ENCODE assay signal across 8 mouse cellular contexts in the genomic region with DNA sequence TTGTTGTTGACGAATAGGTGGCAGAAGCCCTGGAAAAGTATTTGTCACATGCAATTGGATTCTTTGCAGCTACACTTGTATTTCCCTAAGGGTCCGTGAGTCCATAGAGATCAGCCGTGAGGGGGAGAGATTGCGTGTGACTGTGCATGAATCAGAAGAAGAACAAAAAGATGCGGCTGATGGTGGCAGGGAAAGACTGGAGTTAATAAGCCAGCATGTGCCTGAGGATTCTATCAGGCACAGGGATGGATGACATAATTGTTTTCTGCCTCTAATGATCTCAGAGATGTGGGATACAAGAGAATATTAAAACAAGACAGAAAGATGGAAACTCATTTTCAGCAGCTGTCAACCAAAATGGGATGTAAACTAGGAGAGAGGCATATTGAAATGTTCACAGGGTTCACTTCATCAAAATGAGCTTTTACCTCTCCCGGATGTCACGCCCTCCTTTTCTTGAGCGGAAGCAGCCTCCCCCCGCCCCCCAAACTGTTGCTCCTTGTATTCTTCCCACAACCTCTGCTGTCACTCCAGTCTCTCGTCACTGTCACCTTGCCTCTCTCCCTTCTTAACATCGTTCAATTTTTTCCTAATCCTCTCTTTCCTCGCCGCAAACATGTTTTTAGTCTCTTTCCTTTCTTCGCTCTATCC.
DNase-seq lines count a peak whose midpoint lies in the region; ATAC-seq and TF ChIP-seq lines count a peak whose summit lies in the region.

No protein-coding gene starts in this region.

- DNase-seq in heart, adult 2 months: no peak
- no peak for DNase-seq in heart, adult 8-10 months (ENCODE audit: low spot score)
- DNase-seq in MN1 (ENCODE audit: low spot score): peak; percentile 55
- DNase-seq in forebrain, postnatal 0 days: peak; percentile 81
- DNase-seq in retina, postnatal 1 day: peak; percentile 73
- DNase-seq in spleen, postnatal 10 days (ENCODE audit: low spot score in 2 of 2): no peak
- DNase-seq in ovary, postnatal 14 days (ENCODE audit: low spot score): no peak

- H3K27me3 ChIP-seq in heart, adult 2 months (ENCODE audit: control insufficient read depth, insufficient read depth, low read length): no peaks in the 10 kb centered on the region
- H3K27me3 ChIP-seq in forebrain, postnatal 0 days (ENCODE audit: insufficient read depth, low read length): no peaks in the 10 kb centered on the region
- no peaks in the 10 kb centered on the region for H3K27me3 ChIP-seq in limb, embryonic 13.5 days

- no peak for TF ChIP-seq EP300 in heart, adult 2 months (IDR thresholded peaks at IDR 0.05; ENCODE audit: insufficient read depth, low read depth, low read length)

- ATAC-seq in forebrain, postnatal 0 days: peak; percentile 72
- peak; percentile 33; the same call in 1 of the 2 replicates for ATAC-seq in limb, embryonic 13.5 days (ENCODE audit: low FRiP score, low read depth)

- H3K9me3 ChIP-seq in forebrain, postnatal 0 days (ENCODE audit: low read length): no peaks in the 10 kb centered on the region
- H3K9me3 ChIP-seq in limb, embryonic 13.5 days: no peaks in the 10 kb centered on the region

- H3K36me3 ChIP-seq in heart, adult 2 months (ENCODE audit: control insufficient read depth, insufficient read depth, low read length): no peaks in the 10 kb centered on the region
- H3K36me3 ChIP-seq in forebrain, postnatal 0 days (ENCODE audit: insufficient read depth): no peaks in the 10 kb centered on the region
- H3K36me3 ChIP-seq in limb, embryonic 13.5 days: no peaks in the 10 kb centered on the region

- peak overlapping the region; percentile 62 for H3K4me3 ChIP-seq in heart, adult 2 months
- H3K4me3 ChIP-seq in forebrain, postnatal 0 days (ENCODE audit: low read depth, low read length): peak overlapping the region; percentile 52
- H3K4me3 ChIP-seq in limb, embryonic 13.5 days: peak overlapping the region; percentile 57

- no peaks in the 10 kb centered on the region for H3K79me2 ChIP-seq in heart, adult 2 months (replicated peaks; ENCODE audit: control insufficient read depth, insufficient read depth, low read length)

- TF ChIP-seq CTCF in heart, adult 2 months (IDR thresholded peaks at IDR 0.05): no peak
- no peak for TF ChIP-seq CTCF in forebrain, postnatal 0 days (IDR thresholded peaks at IDR 0.05; ENCODE audit: low read depth)

- H3K4me2 ChIP-seq in forebrain, postnatal 0 days (ENCODE audit: low read depth): peak overlapping the region; percentile 94
- peak overlapping the region; percentile 73 for H3K4me2 ChIP-seq in limb, embryonic 13.5 days (replicated peaks)

- no peak overlapping the region; the same call in 1 of the 2 replicates for H3K27ac ChIP-seq in heart, adult 2 months
- H3K27ac ChIP-seq in forebrain, postnatal 0 days (ENCODE audit: low read depth, low read length): peak overlapping the region; percentile 99
- H3K27ac ChIP-seq in limb, embryonic 13.5 days: peak overlapping the region; percentile 96; the same call in 1 of the 2 replicates

- peak overlapping the region; percentile 1; the same call in 1 of the 2 replicates for H3K9ac ChIP-seq in heart, adult 2 months (ENCODE audit: low read depth, low read length)
- H3K9ac ChIP-seq in forebrain, postnatal 0 days: peak overlapping the region; percentile 96
- H3K9ac ChIP-seq in limb, embryonic 13.5 days: peak overlapping the region; percentile 80; the same call in 1 of the 2 replicates

- TF ChIP-seq POLR2A in heart, adult 2 months (IDR thresholded peaks at IDR 0.05; ENCODE audit: insufficient read depth, low read depth, low read length): no peak

- H3K4me1 ChIP-seq in heart, adult 2 months (ENCODE audit: control insufficient read depth, insufficient read depth, low read length): no peaks in the 10 kb centered on the region
- no peaks in the 10 kb centered on the region for H3K4me1 ChIP-seq in forebrain, postnatal 0 days (ENCODE audit: insufficient read depth)
- peaks cover 11% of the 10 kb centered on the region for H3K4me1 ChIP-seq in limb, embryonic 13.5 days

- intact Hi-C loops in heart, adult 2 months (cut with DNase I): loop anchor here (2.0 kb wide), 1 partner anchor 593 kb away; no protein-coding TSS in a partner anchor

- 32% methylated on average over 14 of the region's 14 CpGs for WGBS in heart, adult 2 months
- 11% methylated on average over 14 of the region's 14 CpGs for WGBS in forebrain, postnatal 0 days
- 35% methylated on average over 14 of the region's 14 CpGs for WGBS in limb, embryonic 13.5 days

Comparison
In these comparisons a context has a peak if more than half of its experiments do, and no peak if none do; other contexts are left out.
1. DNase-seq: peak in MN1 (single experiment), forebrain, postnatal 0 days (single experiment) and retina, postnatal 1 day (single experiment); none in heart, adult 2 months (0 of 2), heart, adult 8-10 months (single experiment), spleen, postnatal 10 days (0 of 2) and ovary, postnatal 14 days (single experiment).
2. H3K9ac ChIP-seq: peak in every context shown above with its lines; median percentile 96 in forebrain, postnatal 0 days; 80 in limb, embryonic 13.5 days; 1 in heart, adult 2 months.
3. Peak in every context shown above with its lines, with median percentiles within 50 percentile points of each other: H3K4me3 ChIP-seq.